Mouse (Mus musculus) heart, postnatal 0 days (tissue): ENCODE results near the gene Arhgap25. TPM values are rescaled to one million over a fixed set of nuclear protein-coding genes. Genes with fewer than 3 reads are reported as not detected.
A peak's percentile ranks its signal among the peaks of the same experiment; 100 is the strongest.

ENCODE experiments used
- ATAC-seq: fragments of 200-750 bp; cut with Nextera tagmentation; 2 replicates; pipeline ENCODE4 v1.8.0; 2017; ENCODE audit warnings: low read depth, moderate number of reproducible peaks, moderate library complexity; ENCODE audit not compliant: insufficient read depth
- DNase-seq: peaks from one replicate; pipeline ENCODE4 v3.0.0-alpha.2; 2016; ENCODE audit warnings: low spot score
- H3K27ac ChIP-seq: fragments of 300-500 bp; sonication (generic); 2 replicates; pipeline ENCODE4 v1.5.1; 2014; ENCODE audit warnings: low read depth, mild to moderate bottlenecking
- H3K27me3 ChIP-seq: fragments of 300-500 bp; sonication (generic); 2 replicates; pipeline ENCODE4 v1.6.1; 2014; ENCODE audit warnings: low read length, mixed read lengths; ENCODE audit not compliant: control insufficient read depth, insufficient read depth
- H3K36me3 ChIP-seq: fragments of 300-500 bp; sonication (generic); replicated peaks from 2 replicates; pipeline ENCODE4 v1.6.1; 2014; ENCODE audit warnings: low read length, mixed read lengths; ENCODE audit not compliant: control insufficient read depth, insufficient read depth
- H3K4me1 ChIP-seq: fragments of 300-500 bp; sonication (generic); 2 replicates; pipeline ENCODE4 v1.6.1; 2014; ENCODE audit warnings: antibody characterized with exemption; ENCODE audit not compliant: control insufficient read depth, insufficient read depth
- H3K4me2 ChIP-seq: fragments of 300-500 bp; sonication (generic); 2 replicates; pipeline ENCODE4 v1.6.1; 2014; ENCODE audit warnings: low read depth, mild to moderate bottlenecking, low read length, moderate library complexity
- H3K4me3 ChIP-seq: fragments of 300-500 bp; sonication (generic); 2 replicates; pipeline ENCODE4 v1.5.1; 2014; ENCODE audit warnings: low read depth, low read length
- H3K9ac ChIP-seq: fragments of 300-500 bp; sonication (generic); replicated peaks from 2 replicates; pipeline ENCODE4 v1.6.1; 2014; ENCODE audit warnings: low read depth, low read length, mixed read lengths
- H3K9me3 ChIP-seq: fragments of 300-500 bp; sonication (generic); replicated peaks from 2 replicates; pipeline ENCODE4 v1.6.1; 2016; ENCODE audit warnings: low read length; ENCODE audit not compliant: control insufficient read depth
- CTCF ChIP-seq: IDR thresholded peaks from 2 replicates; pipeline ENCODE4 v1.5.1; 2016; ENCODE audit warnings: antibody characterized with exemption, control low read depth, low read depth
- EP300 ChIP-seq: IDR thresholded peaks from 2 replicates; pipeline ENCODE4 v1.6.1; 2016; ENCODE audit warnings: antibody characterized with exemption, low read depth
- WGBS: fragments of 180-500 bp; shearing (Covaris S2); extraction: QIAGEN DNeasy Blood & Tissue Kit; methylation state at CpG from one replicate; pipeline ENCODE4 v1.1.7; 2014; 5-methylcytosine and 5-hydroxymethylcytosine counted together
- polyA plus RNA-seq: library from polyadenylated mRNA; unstranded; fragments of >200 nt; fragmentation: Nextera tagmentation; extraction: Ambion mirVana; gene quantifications from 2 replicates; pipeline ENCODE4 v1.2.1, GENCODE M21; 2015
- total RNA-seq: library from RNA; depleted of rRNA; stranded (reverse); fragments of >200 nt; gene quantifications from 2 replicates; pipeline ENCODE4 v1.2.3, GENCODE M21; 2014; ENCODE audit warnings: low replicate concordance

The Arhgap25 gene
- total and polyA plus RNA-seq, 2 experiments from 2014 or later: 1.6 to 3.2 TPM

GRCm38 (mm10) chr6:87553724-87554123, 20.7 kb upstream of the Arhgap25 start:
- no peaks in the 10 kb centered on the region for H3K27me3 ChIP-seq
- no peak overlapping the region for H3K27ac ChIP-seq
- no peak overlapping the region for H3K4me3 ChIP-seq
- no peak for ATAC-seq
- no peaks in the 10 kb centered on the region for H3K36me3 ChIP-seq
- DNase-seq: no peak
- no peaks in the 10 kb centered on the region for H3K4me1 ChIP-seq
- H3K9ac ChIP-seq: no peak overlapping the region
- no peaks in the 10 kb centered on the region for H3K9me3 ChIP-seq
- no peak overlapping the region for H3K4me2 ChIP-seq
- no peak for TF ChIP-seq EP300
- TF ChIP-seq CTCF: no peak
- whole genome bisulfite sequencing: 73% methylated on average over 3 of the region's 3 CpGs

GRCm38 (mm10) chr6:87552054-87552807, 19.2 kb upstream of the Arhgap25 start:
- TF ChIP-seq CTCF (peak; percentile 45), EP300 (no peak)
- Histone ChIP-seq H3K36me3 (no peaks in the 10 kb centered on the region), H3K27ac (no peak overlapping the region), H3K4me2 (no peak overlapping the region), H3K27me3 (no peaks in the 10 kb centered on the region), H3K4me3 (no peak overlapping the region), H3K9ac (no peak overlapping the region), H3K9me3 (no peaks in the 10 kb centered on the region), H3K4me1 (no peaks in the 10 kb centered on the region)
- WGBS: 32% methylated on average over 7 of the region's 7 CpGs
- DNase-seq (no peak), ATAC-seq (no peak)

- H3K9me3 ChIP-seq: peaks cover 6% of the 10 kb centered on the region
- no peak overlapping the region; the same call in 1 of the 2 replicates for H3K27ac ChIP-seq
- TF ChIP-seq EP300 (no peak), CTCF (no peak)
- H3K4me3 ChIP-seq: no peak overlapping the region
- H3K27me3 ChIP-seq: no peaks in the 10 kb centered on the region
- 81% methylated on average over 7 of the region's 7 CpGs for WGBS
- no peaks in the 10 kb centered on the region for H3K36me3 ChIP-seq
- no peak overlapping the region for H3K4me2 ChIP-seq
- no peak overlapping the region for H3K9ac ChIP-seq
- no peaks in the 10 kb centered on the region for H3K4me1 ChIP-seq
- no peak for ATAC-seq
- DNase-seq: no peak
These were observed 14.8 kb upstream of the Arhgap25 start for GRCm38 (mm10) chr6:87547836-87548235.

- ATAC-seq: no peak
- no peak overlapping the region for H3K4me3 ChIP-seq
- H3K27me3 ChIP-seq: no peaks in the 10 kb centered on the region
- no peaks in the 10 kb centered on the region for H3K4me1 ChIP-seq
- TF ChIP-seq EP300 (no peak), CTCF (no peak)
- no peaks in the 10 kb centered on the region for H3K36me3 ChIP-seq
- no peak overlapping the region for H3K9ac ChIP-seq
- 69% methylated on average over 4 of the region's 4 CpGs for WGBS
- no peak overlapping the region; the same call in 1 of the 2 replicates for H3K27ac ChIP-seq
- DNase-seq: no peak
- H3K9me3 ChIP-seq: peaks cover 6% of the 10 kb centered on the region
- no peak overlapping the region for H3K4me2 ChIP-seq
These were observed 14.4 kb upstream of the Arhgap25 start for GRCm38 (mm10) chr6:87547431-87547830.

GRCm38 (mm10) chr6:87545331-87546217, 12.5 kb upstream of the Arhgap25 start:
- Histone ChIP-seq H3K9me3 (peaks cover 6% of the 10 kb centered on the region), H3K4me3 (no peak overlapping the region), H3K4me1 (no peaks in the 10 kb centered on the region), H3K36me3 (no peaks in the 10 kb centered on the region), H3K4me2 (no peak overlapping the region), H3K9ac (no peak overlapping the region), H3K27me3 (no peaks in the 10 kb centered on the region), H3K27ac (no peak overlapping the region)
- no peak for ATAC-seq
- WGBS: 45% methylated on average over 1 of the region's 1 CpGs
- TF ChIP-seq CTCF: no peak
- DNase-seq: no peak
